Mouse (Mus musculus) G1E-ER4 (cell line): ENCODE results near the gene Pbx1. TPM values are rescaled to one million over a fixed set of nuclear protein-coding genes. Genes with fewer than 3 reads are reported as not detected.

Source experiments
- GATA1 ChIP-seq: IDR thresholded peaks from one replicate; pipeline ENCODE4 v1.8.0; 2012; ENCODE audit warnings: low read length, inconsistent platforms
- polyA plus RNA-seq: library from polyadenylated mRNA; stranded (reverse); fragments of >175 nt; gene quantifications from 2 replicates; pipeline ENCODE4 v1.2.3, GENCODE M21; 2012

Pbx1 gene
- polyA plus RNA-seq, 1 experiment: not detected

- TF ChIP-seq GATA1: no peak
These were observed 203.1 kb downstream of the Pbx1 start for GRCm38 (mm10) chr1:168228756-168229526.

GRCm38 (mm10) chr1:168226150-168226549, 205.9 kb downstream of the Pbx1 start:
- no peak for TF ChIP-seq GATA1

GRCm38 (mm10) chr1:168225595-168226127, 206.4 kb downstream of the Pbx1 start:
- no peak for TF ChIP-seq GATA1

GRCm38 (mm10) chr1:168224218-168224617, 207.9 kb downstream of the Pbx1 start:
- no peak for TF ChIP-seq GATA1

DNA sequence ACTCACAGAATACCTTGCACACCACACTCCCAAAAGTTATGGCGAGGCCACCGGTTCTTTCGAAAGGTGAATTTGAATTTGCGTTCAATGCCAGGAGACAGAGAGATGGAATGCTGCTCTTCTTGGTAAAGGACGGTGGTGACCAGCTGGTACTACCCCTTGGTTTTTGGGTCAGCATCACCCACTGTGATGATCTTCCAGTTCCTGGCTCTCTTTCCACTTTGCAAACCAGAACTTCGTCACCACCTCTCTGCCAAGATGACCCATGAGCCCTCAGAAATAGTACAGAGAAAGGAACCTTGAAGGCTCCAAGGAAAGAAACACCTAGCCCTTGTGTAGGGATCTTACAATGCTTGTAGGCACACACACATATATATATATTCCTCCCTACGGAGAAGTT, 209.3 kb downstream of the Pbx1 start:
- TF ChIP-seq GATA1: no peak

- TF ChIP-seq GATA1: no peak
These were observed 211.0 kb downstream of the Pbx1 start for GRCm38 (mm10) chr1:168221071-168221521.

GRCm38 (mm10) chr1:168215896-168216747, 215.9 kb downstream of the Pbx1 start:
- TF ChIP-seq GATA1: no peak

DNA sequence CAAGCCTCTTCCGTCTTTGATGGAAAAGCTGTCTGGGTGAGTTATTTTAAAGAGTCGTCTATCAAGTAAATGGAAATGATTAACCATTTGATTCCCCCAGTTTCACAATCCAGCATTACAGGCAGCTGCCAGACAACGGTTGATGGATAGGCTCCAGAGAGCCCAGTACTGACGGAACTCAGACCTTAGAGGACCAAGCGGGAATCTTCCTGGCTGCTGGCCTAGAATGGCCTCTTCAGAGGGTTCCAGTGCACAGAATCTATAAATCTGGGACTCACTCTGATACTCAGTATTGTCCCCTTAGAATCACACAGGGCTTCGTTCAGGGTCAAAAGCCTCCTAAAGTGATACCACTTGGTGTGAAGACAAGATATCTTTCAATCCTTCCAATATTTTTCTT, 216.6 kb downstream of the Pbx1 start:
- no peak for TF ChIP-seq GATA1

DNA sequence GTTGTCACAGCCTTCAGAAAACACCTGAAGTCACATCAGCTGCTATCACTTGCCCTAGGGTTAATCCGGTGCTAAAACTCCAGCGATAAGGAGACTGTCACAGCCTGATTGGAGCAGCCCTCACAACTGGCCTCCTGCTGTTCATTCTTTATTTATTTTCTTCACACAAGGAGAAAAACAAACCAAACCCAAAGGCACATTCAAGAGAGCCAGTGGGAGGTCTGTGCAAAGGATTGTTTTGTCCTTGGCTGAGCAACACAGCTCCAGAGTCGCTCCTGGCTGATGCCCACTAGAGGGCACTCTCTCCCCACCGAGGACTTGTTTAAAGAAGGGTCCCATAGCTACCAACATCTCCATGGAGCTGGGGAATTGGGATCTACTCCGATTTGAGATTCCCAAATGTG, 218.0 kb downstream of the Pbx1 start:
- no peak for TF ChIP-seq GATA1

DNA sequence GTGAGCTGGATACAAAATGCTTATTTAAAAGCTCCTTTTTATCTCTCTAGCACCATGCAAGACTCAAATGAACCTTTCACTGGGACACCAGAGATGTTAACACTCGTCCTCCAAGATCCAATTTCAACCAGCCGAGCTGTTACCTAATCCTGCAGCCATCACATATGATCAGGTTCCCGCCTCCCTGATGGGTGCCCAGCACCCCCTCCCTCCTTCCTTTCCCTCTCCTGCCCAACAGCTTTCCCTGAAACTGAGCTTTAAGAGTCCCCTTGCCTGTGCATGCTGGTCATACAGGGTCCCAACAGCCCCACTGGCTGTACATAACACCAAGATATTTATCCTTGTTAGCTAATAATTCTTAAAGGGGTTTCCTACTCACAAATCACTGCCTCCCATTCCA, 218.5 kb downstream of the Pbx1 start:
- TF ChIP-seq GATA1: no peak

GRCm38 (mm10) chr1:168210401-168210800, 221.7 kb downstream of the Pbx1 start:
- no peak for TF ChIP-seq GATA1

DNA sequence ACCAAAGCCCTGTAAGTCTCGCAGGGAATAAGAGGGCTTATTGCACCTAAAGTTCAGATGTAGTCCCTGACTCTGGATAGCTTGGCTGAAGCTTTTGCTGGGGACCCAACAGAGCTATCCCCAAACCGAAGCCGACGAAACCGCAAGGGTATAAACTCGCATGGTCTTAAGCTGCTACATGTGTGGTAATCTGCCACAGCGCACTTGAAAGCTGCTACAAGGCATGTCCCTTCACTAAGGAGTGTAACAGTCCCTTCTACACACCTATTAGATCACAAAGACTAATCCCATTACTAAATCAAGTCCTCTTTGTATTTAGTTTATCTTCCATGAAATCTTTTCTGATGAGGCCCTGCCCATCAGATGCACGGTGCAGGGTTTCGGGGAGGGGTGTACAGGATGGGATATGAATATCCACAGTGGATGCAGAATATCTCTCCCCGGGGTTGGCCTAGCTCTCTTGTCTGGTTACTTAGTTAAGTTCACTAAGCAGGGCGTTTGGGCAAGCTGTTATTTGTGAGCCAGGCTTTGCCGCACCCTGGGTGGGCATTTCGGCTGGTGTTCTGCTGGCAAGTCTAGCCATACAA, 231.4 kb downstream of the Pbx1 start:
- TF ChIP-seq GATA1: no peak

DNA sequence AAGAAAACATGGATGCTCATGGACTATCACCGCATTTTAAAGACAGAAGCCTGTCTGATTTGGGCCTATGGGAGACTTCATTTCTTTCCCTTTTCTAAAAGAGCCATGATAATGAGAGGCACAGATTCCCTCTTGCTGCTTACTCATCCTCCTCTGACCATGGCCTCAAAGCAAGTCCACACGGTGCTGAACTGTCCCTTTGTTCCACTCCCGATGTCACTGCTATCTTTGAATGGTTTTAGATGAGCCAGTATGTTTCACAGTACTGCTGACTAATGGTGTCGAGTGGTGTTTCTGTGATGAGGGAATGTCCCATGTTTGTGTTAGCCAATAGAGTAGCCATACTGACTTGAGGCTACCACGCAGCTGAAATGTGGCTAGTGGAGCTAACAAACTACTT, 233.8 kb downstream of the Pbx1 start:
- TF ChIP-seq GATA1: no peak

GRCm38 (mm10) chr1:168197908-168198258, 234.2 kb downstream of the Pbx1 start:
- no peak for TF ChIP-seq GATA1

GRCm38 (mm10) chr1:168197195-168197907, 234.7 kb downstream of the Pbx1 start:
- TF ChIP-seq GATA1: no peak

GRCm38 (mm10) chr1:168193364-168193763, 238.7 kb downstream of the Pbx1 start:
- TF ChIP-seq GATA1: no peak
